Mouse (Mus musculus) MN1 (cell line): ENCODE data around the gene Zp3r.
"Not testable (repeated sequence)": the region's sequence is repeated elsewhere in the genome, so short reads cannot be mapped to it uniquely, and the experiment has no call there.

Source experiments
- DNase-seq: peaks from one replicate; pipeline ENCODE4 v3.0.0-alpha.2; 2016; ENCODE audit warnings: low spot score

Zp3r gene

GRCm38 (mm10) chr1:130629521-130629920, at the start of gene Zp3r:
Gene Zp3r (minus strand): TSS chr1:130629621.
- no peak for DNase-seq

DNA sequence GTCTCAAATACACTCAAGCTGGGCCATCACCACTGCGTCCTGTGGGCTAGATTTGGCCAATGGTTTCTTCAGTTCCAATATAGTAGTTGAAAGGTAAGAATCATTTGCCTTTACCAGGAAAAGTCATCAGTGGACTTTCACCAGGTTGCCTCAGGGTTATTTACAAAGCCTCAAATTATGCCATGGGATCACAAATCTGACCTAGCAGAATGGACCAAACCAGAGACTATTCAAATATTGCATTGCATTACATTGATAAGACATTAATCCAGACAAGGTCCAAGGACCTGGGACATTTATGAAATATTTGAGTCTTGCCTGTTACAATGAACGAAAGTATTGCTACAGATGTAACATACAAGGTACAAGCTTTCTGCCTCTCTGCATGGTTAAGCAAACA, 49.1 kb upstream of the Zp3r start:
- no peak for DNase-seq

- DNase-seq = not testable (repeated sequence)
Observed at GRCm38 (mm10) chr1:130663576-130663975, 34.2 kb upstream of the Zp3r start.

- DNase-seq = no peak
Observed at GRCm38 (mm10) chr1:130661454-130661853, 32.0 kb upstream of the Zp3r start, which contains the start of gene C4bp. Gene C4bp (minus strand): TSS chr1:130661632.

DNA sequence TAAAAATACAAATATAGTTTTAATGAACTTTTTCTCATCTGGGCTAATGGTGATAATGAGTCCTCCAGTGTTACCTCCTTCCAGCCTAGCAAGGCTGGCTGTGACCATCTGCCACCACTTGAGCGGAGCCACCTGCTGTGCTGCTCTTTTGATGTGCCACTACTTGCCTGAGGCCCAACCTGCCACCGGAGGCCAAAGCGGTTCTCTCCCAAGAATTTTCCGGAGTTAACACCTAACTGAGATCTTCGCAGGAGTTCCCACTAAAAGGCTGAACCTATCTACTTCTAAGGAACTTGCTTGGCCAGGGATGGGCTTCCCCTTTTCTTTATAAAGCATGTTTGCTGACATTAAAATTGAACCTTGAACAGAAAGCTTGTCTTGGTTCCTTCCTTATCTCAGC, 30.2 kb upstream of the Zp3r start:
- DNase-seq = not testable (repeated sequence)

DNA sequence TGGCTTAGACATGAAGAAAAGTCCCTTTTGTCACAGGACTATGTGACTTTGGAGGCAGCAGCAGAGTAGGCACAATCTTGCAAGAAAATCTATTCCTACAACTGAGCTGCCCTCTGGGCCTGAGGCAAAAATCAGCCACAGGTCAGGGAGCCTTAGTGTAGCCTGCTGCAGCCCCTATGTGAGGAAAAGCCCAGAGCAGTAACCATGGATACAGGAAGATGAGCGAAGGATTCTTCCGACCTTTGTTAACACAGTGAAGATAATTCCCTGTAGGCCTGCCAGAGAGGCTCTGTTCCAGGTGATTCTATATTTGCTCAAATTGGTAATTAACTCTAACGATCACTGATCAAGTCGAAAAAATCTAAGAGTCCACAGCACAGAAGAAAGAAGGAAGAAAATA, 14.7 kb upstream of the Zp3r start:
- no peak for DNase-seq

- no peak for DNase-seq
Observed at GRCm38 (mm10) chr1:130640967-130641366, 11.5 kb upstream of the Zp3r start.

DNA sequence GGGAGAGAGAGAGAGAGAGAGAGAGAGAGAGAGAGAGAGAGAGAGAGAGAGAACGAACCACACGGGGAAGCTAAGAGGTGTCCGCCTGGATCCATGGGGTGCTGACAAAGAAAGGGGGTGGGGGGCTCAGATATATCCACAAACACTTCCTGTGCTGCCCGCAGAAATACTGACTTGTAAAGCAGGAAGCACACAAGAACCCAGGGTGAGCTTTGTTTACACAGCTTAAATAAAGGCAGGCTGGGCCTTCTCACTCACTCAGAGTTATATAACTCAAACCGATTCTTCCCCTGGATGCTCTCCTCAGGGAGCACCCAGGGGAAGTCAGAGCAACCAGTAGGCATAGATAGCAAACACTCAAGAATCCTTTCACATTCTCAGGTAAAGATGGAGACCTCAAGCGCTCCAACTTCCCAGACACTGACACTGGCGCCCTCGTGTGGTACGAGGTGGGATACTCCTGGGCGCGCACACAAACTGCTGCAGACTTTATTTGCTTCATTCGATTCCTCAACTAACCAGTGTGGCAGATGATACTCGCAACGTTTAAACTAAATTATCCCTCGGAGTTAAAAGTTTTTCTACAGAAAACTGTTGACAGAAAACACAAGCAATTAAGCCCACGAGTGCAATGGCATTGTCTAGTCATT, 4.5 kb upstream of the Zp3r start:
- no peak for DNase-seq

- no peak for DNase-seq
Observed at GRCm38 (mm10) chr1:130633316-130633715, 3.9 kb upstream of the Zp3r start.

GRCm38 (mm10) chr1:130596291-130596690, 33.1 kb downstream of the Zp3r start:
- DNase-seq = no peak

DNA sequence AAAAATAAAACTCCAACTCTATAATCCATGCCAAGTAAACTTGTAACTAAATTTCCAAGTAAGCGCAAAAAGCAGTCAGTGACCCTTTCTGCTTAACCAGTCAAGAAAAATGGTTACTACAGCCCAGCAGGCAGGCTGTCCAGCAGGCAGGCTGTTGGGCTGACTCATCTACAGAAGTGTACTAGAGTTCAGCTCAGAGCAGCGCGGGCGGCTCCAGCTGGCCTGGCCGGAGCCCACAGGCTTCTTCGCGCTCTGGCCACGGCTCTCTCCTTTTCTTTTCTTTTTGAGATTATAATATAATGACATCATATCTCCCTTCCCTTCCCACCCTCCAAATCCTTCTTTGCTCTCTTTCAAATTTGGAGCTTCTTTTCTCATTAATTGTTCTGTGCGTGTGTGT, 40.8 kb downstream of the Zp3r start:
- no peak for DNase-seq

DNA sequence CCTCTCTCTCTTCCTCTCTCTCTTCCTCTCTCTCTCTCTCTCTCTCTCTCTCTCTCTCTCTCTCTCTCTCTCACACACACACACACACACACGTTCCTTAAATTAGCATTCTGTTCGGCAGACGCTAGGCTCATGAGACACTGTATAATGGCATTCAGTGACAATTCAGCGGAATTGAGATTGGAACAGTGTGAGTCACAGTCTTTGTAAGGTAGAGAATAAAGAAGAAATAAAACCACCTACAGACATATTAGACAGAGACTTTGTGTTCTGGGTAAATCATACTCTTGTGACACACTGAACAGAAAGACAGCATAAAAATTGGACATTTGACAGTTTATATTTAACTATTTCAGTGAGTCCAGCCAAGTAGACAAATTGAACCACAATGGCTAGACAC, 53.0 kb downstream of the Zp3r start:
- no peak for DNase-seq

DNA sequence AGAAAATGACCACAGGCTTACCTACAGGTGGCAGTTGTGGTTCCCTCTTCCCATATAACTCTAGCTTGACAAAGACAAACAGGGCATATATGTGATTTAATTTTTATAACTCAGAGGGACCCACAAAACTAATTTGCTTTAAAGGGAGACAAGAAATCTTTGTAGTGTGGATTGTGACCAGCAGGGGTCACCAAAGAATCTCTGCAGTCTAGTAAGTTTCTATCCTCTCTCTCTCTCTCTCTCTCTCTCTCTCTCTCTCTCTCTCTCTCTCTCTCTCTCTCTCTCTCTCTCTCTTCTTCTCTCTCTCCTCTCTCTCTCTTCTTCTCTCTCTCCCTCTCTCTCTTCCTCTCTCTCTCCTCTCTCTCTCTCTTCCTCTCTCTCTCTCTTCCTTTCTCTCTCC, 53.5 kb downstream of the Zp3r start:
- DNase-seq = no peak

DNA sequence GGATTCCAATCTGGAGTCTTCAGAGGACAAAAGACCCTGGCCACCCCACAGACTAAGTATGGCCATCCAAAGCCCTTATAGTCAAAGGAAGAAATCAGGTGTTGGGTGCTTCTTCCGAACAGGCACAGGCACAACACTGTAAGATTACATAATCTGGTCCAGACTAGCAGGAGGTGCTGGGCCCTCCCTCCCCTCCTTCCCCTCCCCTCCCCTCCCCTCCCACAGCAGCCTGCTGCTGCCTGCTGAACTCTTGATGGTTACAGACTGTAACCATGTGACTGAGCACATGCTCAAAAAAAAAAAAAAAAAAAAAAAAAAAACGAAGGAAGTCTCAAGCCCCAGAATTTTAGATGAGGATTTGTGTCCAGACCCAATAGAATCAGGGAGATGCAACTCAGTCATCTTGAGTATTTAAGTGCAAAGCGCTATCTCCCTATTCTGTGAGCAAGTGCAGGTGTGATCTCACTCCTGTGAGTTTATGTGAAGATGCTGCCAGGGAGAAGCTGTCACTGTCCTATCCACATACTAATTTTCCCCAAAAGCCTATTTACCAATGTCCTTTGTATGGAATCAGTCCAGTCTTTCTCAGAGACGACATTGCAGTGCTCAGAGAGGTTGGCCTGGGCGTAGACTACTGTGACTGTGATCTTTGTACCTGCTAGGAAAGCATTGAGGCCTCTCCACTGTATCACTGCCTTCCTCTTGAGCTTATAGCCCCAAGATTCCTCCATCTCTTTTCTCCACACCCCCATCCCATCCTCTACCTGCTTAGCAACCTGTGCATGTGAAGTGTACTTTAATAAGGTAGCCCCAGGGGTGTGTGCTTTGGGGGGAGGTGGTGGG, 77.8 kb downstream of the Zp3r start:
- DNase-seq = no peak

DNA sequence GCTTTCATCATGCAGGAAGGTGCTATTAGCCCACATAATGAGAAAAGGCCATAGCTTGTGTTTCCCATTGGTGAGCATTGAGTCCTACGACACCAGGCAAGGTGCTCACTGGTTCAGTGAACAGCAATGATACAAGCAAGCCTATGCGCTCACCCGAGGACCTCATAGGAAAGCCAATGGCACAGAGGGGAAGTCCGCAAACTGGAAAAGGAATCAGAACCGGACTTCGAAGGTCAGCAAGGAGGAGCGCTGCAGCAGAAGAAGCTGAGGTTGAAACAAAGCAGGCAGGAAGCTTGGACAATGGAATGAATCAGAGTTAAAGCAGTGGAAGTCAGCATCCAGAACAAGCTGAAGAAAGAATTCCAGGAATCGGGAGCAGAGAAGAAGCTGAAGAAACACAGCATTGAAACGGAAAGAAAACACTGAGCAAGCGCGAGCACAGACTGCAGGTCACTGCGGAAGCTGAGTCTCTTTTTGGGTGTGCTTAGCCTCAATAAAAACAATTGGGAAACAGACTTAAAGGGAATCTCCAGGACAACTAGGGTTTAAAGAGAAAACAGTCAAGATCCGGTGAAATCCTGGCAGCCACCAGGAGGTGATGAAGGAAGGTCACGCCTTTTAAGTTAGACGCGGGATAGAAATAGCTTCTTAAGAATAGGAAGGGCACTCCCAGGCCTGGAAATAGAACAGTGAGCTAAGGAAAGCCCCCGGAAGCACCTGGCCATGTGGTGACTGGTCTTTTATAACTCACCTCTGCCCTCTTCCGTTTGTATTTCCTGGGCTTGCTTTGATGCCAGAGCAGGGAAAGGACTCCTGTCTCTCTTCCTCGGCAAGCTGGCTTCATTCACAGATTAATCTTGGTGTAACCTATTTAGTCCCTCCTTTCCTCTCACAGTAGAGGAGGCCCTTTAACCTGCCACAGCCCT, 78.9 kb downstream of the Zp3r start:
- DNase-seq = no peak

- DNase-seq = no peak
Observed at GRCm38 (mm10) chr1:130549698-130550097, 79.7 kb downstream of the Zp3r start.

- no peak for DNase-seq
Observed at GRCm38 (mm10) chr1:130549160-130549559, 80.3 kb downstream of the Zp3r start.

DNA sequence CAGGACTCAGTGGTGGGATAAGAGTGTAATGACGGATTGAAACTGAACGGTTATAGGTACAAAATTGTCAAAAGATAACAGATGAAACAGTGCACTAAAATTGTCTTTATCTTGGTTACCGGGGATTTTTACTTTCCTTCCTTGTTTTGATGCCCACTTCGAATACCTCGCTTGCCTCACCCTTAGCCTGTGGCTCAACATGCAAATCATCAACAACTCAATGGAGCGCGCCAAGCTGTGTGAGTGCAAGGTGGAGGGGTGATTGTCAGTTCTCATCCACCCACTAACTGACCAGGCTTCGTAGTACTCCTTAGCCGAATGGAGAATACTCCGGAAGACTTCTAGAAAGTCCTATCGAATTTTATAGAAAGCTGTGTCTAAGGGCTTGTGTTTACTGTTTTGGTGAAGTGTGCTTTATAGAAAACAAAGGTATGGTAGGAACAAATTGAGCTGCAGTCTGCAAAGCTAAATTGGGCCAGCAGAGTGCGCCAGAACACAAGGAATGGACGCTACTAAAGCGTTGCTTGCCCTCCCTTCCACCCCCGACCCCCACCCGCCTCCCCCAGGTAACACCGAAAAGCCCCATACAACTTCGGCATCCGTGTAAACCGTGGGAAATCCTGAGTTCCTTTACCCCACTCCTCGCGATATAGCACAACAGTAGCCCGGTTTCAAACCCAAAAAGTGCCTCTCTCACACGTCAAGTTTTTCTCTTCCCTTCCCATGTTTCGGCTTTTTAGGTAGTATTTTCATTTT, 81.6 kb downstream of the Zp3r start:
- DNase-seq = no peak
